Mouse (Mus musculus) spleen, adult 2 months (tissue): ENCODE results near the gene Sgta.

Source experiments
- CTCF ChIP-seq: fragments of 200-500 bp; IDR thresholded peaks from 2 replicates; pipeline ENCODE4 v1.5.1; 2011; ENCODE audit warnings: mild to moderate bottlenecking, inconsistent platforms; ENCODE audit not compliant: insufficient read depth, insufficient read length, insufficient replicate concordance; ENCODE audit errors: extremely low read depth
- POLR2A ChIP-seq: fragments of 200-500 bp; IDR thresholded peaks from 2 replicates; pipeline ENCODE4 v1.6.1; 2011; ENCODE audit warnings: low read depth, low read length, inconsistent platforms

GRCm38 (mm10) chr10:81087021-81087420, 27.0 kb upstream of the Sgta start:
- TF ChIP-seq CTCF (peak; percentile 10; the same call in 1 of the 2 replicates), POLR2A (no peak)
